Comparison of ENCODE assay signal across 16 mouse cellular contexts in the genomic region with DNA sequence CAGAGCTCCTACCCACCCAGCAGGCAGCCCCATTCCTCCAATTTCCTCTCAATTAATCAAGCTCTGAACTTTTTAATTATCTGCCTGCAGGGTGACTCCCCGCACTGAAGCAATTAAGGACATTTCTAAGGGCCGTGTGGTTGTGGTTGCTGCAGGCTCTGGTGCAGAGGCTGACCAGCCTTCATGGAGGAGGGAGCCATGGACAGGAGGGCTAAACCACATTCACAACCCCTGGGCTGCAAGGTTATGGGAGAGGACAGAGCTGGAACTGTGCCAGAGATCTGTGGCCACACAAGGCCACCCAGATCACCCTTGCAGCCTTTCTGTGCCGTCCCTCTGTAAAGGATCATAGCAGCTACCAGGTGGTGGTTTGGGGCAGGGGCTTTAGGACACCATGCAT.
A peak's percentile ranks its signal among the peaks of the same experiment; 100 is the strongest.
DNase-seq lines count a peak whose midpoint lies in the region; ATAC-seq and TF ChIP-seq lines count a peak whose summit lies in the region.
"Had no signal": no experiment of that assay in that cellular context is flagged by ENCODE, and none has a peak within 500 bp of the region (broad histone marks: within the 10 kb centered on the region; RNA-seq: fewer than 3 reads in every experiment).

No protein-coding gene starts in this region.

- intact Hi-C loops in left cerebral cortex, postnatal 14 days (cut with DNase I), result no loop called here

- no peak for TF ChIP-seq CTCF in lung, postnatal 0 days (IDR thresholded peaks at IDR 0.05)

- H3K9me3 ChIP-seq in kidney, embryonic 15.5 days (replicated peaks), result no peaks in the 10 kb centered on the region
- no peaks in the 10 kb centered on the region for H3K9me3 ChIP-seq in lung, postnatal 0 days (ENCODE audit: low read length)
- H3K9me3 ChIP-seq: hindbrain, embryonic 15.5 days; midbrain, embryonic 12.5 days; neural tube, embryonic 13.5 days had no signal

- H3K4me1 ChIP-seq in kidney, embryonic 15.5 days, result peaks cover 77% of the 10 kb centered on the region
- H3K4me1 ChIP-seq in lung, postnatal 0 days (ENCODE audit: insufficient read depth, low read depth, low read length), result no peaks in the 10 kb centered on the region

- peak; percentile 52 for ATAC-seq in kidney, embryonic 15.5 days (replicated peaks; ENCODE audit: low FRiP score)
- ATAC-seq in lung, postnatal 0 days, result no peak
- ATAC-seq: Patski had no signal

- peak; percentile 36 for DNase-seq in cerebellum, adult 9-10 months
- no peak for DNase-seq in cerebellum, adult 11-12 months
- no peak for DNase-seq in kidney, adult 8-10 months
- peak; percentile 71 for DNase-seq in adrenal gland, postnatal 14 days
- peak; percentile 50 to 68 for DNase-seq in kidney, postnatal 4 days
- DNase-seq in left cerebral cortex, postnatal 14 days (ENCODE audit: low spot score in 2 of 2), result no peak
- DNase-seq in lung, postnatal 0 days (ENCODE audit: low spot score), result no peak
- DNase-seq: cerebellum, adult 18-20 months; heart, adult 11 months had no signal

- H3K9ac ChIP-seq in kidney, embryonic 15.5 days, result no peak overlapping the region
- H3K9ac ChIP-seq in lung, postnatal 0 days (replicated peaks; ENCODE audit: low read depth), result no peak overlapping the region
- H3K9ac ChIP-seq: hindbrain, embryonic 15.5 days; midbrain, embryonic 12.5 days; neural tube, embryonic 13.5 days had no signal

- no peak for TF ChIP-seq EP300 in lung, postnatal 0 days (IDR thresholded peaks at IDR 0.05)

- WGBS in kidney, embryonic 15.5 days, result 9% methylated on average over 3 of the region's 3 CpGs
- WGBS in lung, postnatal 0 days, result 60% methylated on average over 3 of the region's 3 CpGs

- H3K27me3 ChIP-seq in kidney, embryonic 15.5 days, result no peaks in the 10 kb centered on the region
- no peaks in the 10 kb centered on the region for H3K27me3 ChIP-seq in lung, postnatal 0 days (replicated peaks; ENCODE audit: insufficient read depth, low read length)
- H3K27me3 ChIP-seq: hindbrain, embryonic 15.5 days; midbrain, embryonic 12.5 days; neural tube, embryonic 13.5 days; Patski had no signal

- H3K27ac ChIP-seq in kidney, embryonic 15.5 days, result peak overlapping the region; percentile 85
- no peak overlapping the region for H3K27ac ChIP-seq in lung, postnatal 0 days (ENCODE audit: low read length)
- H3K27ac ChIP-seq: hindbrain, embryonic 15.5 days; left cerebral cortex, adult 2 months; midbrain, embryonic 12.5 days; neural tube, embryonic 13.5 days had no signal

- H3K4me3 ChIP-seq in kidney, embryonic 15.5 days (replicated peaks), result no peak overlapping the region
- no peak overlapping the region for H3K4me3 ChIP-seq in lung, postnatal 0 days (ENCODE audit: low read depth, low read length)
- H3K4me3 ChIP-seq: hindbrain, embryonic 15.5 days; left cerebral cortex, adult 2 months; midbrain, embryonic 12.5 days; neural tube, embryonic 13.5 days had no signal

- H3K36me3 ChIP-seq in kidney, embryonic 15.5 days, result no peaks in the 10 kb centered on the region
- no peaks in the 10 kb centered on the region for H3K36me3 ChIP-seq in lung, postnatal 0 days (ENCODE audit: insufficient read depth, low read length)
- H3K36me3 ChIP-seq: hindbrain, embryonic 15.5 days; midbrain, embryonic 12.5 days; neural tube, embryonic 13.5 days had no signal

- H3K4me2 ChIP-seq in kidney, embryonic 15.5 days, result no peak overlapping the region
- no peak overlapping the region for H3K4me2 ChIP-seq in lung, postnatal 0 days (replicated peaks; ENCODE audit: low read depth, low read length)
- H3K4me2 ChIP-seq: hindbrain, embryonic 15.5 days; liver, embryonic 11.5 days; midbrain, embryonic 12.5 days; neural tube, embryonic 13.5 days had no signal

Comparison
In these comparisons a context has a peak if more than half of its experiments do, and no peak if none do; other contexts are left out.
1. DNase-seq: peak in cerebellum, adult 9-10 months (single experiment), adrenal gland, postnatal 14 days (single experiment) and kidney, postnatal 4 days (2 of 2); none in cerebellum, adult 11-12 months (single experiment), kidney, adult 8-10 months (0 of 2), left cerebral cortex, postnatal 14 days (0 of 2) and lung, postnatal 0 days (single experiment).